Mouse (Mus musculus) C2C12 (cell line): ENCODE measurements around the gene Tefm.

Experiments
- CTCF ChIP-seq: IDR thresholded peaks from one replicate; pipeline ENCODE4 v1.5.1; 2011; ENCODE audit not compliant: control insufficient read depth, insufficient read depth, insufficient read length
- FOSL1 ChIP-seq: IDR thresholded peaks from one replicate; pipeline ENCODE4 v1.8.0; 2011; ENCODE audit warnings: mild to moderate bottlenecking, low read length; ENCODE audit not compliant: poor library complexity, insufficient read depth, severe bottlenecking
- MAX ChIP-seq: IDR thresholded peaks from one replicate; pipeline ENCODE4 v1.6.1; 2011; ENCODE audit warnings: mild to moderate bottlenecking, control low read depth
- MYOD1 ChIP-seq: IDR thresholded peaks from one replicate; pipeline ENCODE4 v1.6.1; 2011; ENCODE audit warnings: low read depth; ENCODE audit not compliant: control insufficient read depth, insufficient read length
- MYOG ChIP-seq: IDR thresholded peaks from one replicate; pipeline ENCODE4 v1.6.1; 2011; ENCODE audit not compliant: control insufficient read depth, insufficient read length; ENCODE audit errors: extremely low read depth
- USF1 ChIP-seq: IDR thresholded peaks from one replicate; pipeline ENCODE4 v1.6.1; 2011; ENCODE audit warnings: low read depth, mild to moderate bottlenecking, control low read depth, moderate library complexity

GRCm38 (mm10) chr11:80153857-80154495 is 12.0 kb upstream of the Tefm start, which contains the start of gene Adap2:
- TF ChIP-seq MAX = no peak
- no peak for TF ChIP-seq CTCF
- TF ChIP-seq MYOD1 = no peak
- TF ChIP-seq USF1 = no peak
- no peak for TF ChIP-seq MYOG
- no peak for TF ChIP-seq FOSL1
